Mouse (Mus musculus): ENCODE results near the gene Vmn1r148.
"Not testable (repeated sequence)": the region's sequence is repeated elsewhere in the genome, so short reads cannot be mapped to it uniquely, and the experiment has no call there.

Gene Vmn1r148

GRCm38 (mm10) chr7:22413283-22413682, at the start of gene Vmn1r148:
Gene Vmn1r148 (plus strand): TSS chr7:22413583.
- DNase-seq (ENCODE audit: low spot score): not testable (repeated sequence)

DNA sequence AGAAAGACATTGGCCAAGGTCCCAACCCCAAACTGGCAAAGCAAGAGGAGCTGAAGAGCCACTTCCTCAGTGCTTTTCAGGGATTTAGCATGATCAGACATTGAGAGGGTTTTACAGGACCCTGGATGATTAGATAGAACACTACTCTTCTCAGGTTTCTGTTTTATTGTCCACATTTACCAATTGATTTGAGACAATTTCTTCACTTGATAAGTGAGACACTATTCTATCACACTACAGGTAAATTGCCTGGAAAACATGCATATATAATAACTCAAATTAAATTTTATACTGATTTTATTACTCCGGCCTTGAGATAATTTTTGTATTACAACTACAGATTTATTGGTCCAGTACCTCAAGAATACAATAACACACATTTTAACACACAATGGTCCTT, 42.4 kb upstream of the Vmn1r148 start, which contains the start of gene Gm8660:
TSS of gene Gm8660 (minus strand) at position 101 of the 400 bp plus-strand sequence.
- DNase-seq (ENCODE audit: low spot score): not testable (repeated sequence)

- DNase-seq (ENCODE audit: low spot score): not testable (repeated sequence)
Measured at GRCm38 (mm10) chr7:22438129-22438528, 24.7 kb downstream of the Vmn1r148 start, which contains the start of gene Vmn1r149. Gene Vmn1r149 (minus strand): TSS chr7:22438229.

DNA sequence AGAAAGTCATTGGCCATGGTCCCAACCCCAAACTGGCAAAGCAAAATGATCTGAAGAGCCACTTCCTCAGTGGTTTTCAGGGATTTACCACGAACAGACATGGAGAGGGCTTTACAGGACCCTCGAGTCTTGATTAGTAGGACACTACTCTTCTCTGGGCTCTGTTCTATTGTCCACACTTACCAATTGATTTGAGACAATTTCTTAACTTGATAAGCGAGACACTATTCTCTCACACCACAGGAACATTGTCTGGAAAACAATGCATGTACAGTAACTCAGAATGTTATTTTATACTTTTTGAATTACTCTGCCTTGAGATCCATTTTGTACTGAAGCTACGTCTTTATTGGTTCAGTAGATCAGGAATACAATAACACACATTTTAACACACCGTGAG, 50.6 kb downstream of the Vmn1r148 start, which contains the start of gene Gm10665:
TSS of gene Gm10665 (minus strand) at position 101 of the 400 bp plus-strand sequence.
- not testable (repeated sequence) for DNase-seq (ENCODE audit: low spot score)
